Mouse (Mus musculus) liver, adult 2 months (tissue): ENCODE results near the gene Ucn2.

Experiments used
- CTCF ChIP-seq: fragments of 200-500 bp; IDR thresholded peaks from 2 replicates; pipeline ENCODE4 v1.5.1; 2011; ENCODE audit warnings: low read depth, low read length, control low read depth
- POLR2A ChIP-seq: fragments of 200-500 bp; IDR thresholded peaks from 2 replicates; pipeline ENCODE4 v1.6.1; 2011; ENCODE audit warnings: low read length, control low read depth; ENCODE audit not compliant: insufficient read depth; ENCODE audit errors: extremely low read depth

DNA sequence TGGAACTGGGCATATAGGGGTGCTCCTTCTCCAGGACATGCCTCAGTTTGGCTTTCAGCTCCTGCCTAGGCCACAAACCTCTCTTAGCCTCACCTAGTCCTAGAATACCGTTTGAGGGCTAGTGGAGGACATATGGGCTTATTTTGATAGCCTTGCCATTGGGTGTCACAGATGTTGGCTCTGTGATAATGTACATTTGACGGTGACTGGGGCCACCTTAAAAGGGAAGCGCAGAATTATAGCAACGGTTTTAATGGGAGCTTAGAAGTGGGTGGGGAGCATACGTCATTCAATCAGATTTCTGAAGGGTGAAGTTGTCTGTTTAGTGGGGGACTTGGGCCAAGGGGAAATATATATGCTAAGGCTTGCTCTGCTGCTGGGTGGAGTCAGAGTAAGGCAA is 40.2 kb upstream of the Ucn2 start:
- TF ChIP-seq POLR2A (no peak), CTCF (no peak)
